Mouse (Mus musculus): Measurements from ENCODE around the gene Plch1. TPM values are rescaled to one million over a fixed set of nuclear protein-coding genes. Genes with fewer than 3 reads are reported as not detected.
A peak's percentile ranks its signal among the peaks of the same experiment; 100 is the strongest.

Gene Plch1
- polyA plus RNA-seq, 1 experiment from 2014 or later, result 1.5 TPM

- Histone ChIP-seq H3K9ac (replicated peaks; ENCODE audit: low read depth) (no peak overlapping the region), H3K4me3 (ENCODE audit: low read depth, low read length) (no peak overlapping the region), H3K27ac (ENCODE audit: low read length) (no peak overlapping the region), H3K9me3 (ENCODE audit: low read length) (no peaks in the 10 kb centered on the region), H3K36me3 (ENCODE audit: insufficient read depth, low read length) (no peaks in the 10 kb centered on the region), H3K4me2 (replicated peaks; ENCODE audit: low read depth, low read length) (no peak overlapping the region), H3K4me1 (ENCODE audit: insufficient read depth, low read depth, low read length) (no peaks in the 10 kb centered on the region), H3K27me3 (replicated peaks; ENCODE audit: insufficient read depth, low read length) (no peaks in the 10 kb centered on the region)
- no peak for ATAC-seq
- TF ChIP-seq CTCF (IDR thresholded peaks at IDR 0.05), result peak; percentile 66
- no peak for TF ChIP-seq EP300 (IDR thresholded peaks at IDR 0.05)
- WGBS, result 41% methylated on average over 1 of the region's 1 CpGs
- peak; percentile 53 for DNase-seq (ENCODE audit: low spot score)
Measured at GRCm38 (mm10) chr3:63868285-63868684, 31.0 kb downstream of the Plch1 start.

GRCm38 (mm10) chr3:63865069-63865468 lies 34.2 kb downstream of the Plch1 start:
- TF ChIP-seq CTCF (IDR thresholded peaks at IDR 0.05), result no peak
- no peak for TF ChIP-seq EP300 (IDR thresholded peaks at IDR 0.05)
- ATAC-seq (no peak), DNase-seq (ENCODE audit: low spot score) (no peak)
- no peaks in the 10 kb centered on the region for H3K4me1 ChIP-seq (ENCODE audit: insufficient read depth, low read depth, low read length)
- no peak overlapping the region for H3K4me2 ChIP-seq (replicated peaks; ENCODE audit: low read depth, low read length)
- no peak overlapping the region for H3K9ac ChIP-seq (replicated peaks; ENCODE audit: low read depth)
- H3K9me3 ChIP-seq (ENCODE audit: low read length), result no peaks in the 10 kb centered on the region
- 44% methylated on average over 2 of the region's 2 CpGs for WGBS
- no peak overlapping the region for H3K4me3 ChIP-seq (ENCODE audit: low read depth, low read length)
- no peak overlapping the region for H3K27ac ChIP-seq (ENCODE audit: low read length)
- H3K27me3 ChIP-seq (replicated peaks; ENCODE audit: insufficient read depth, low read length), result no peaks in the 10 kb centered on the region
- H3K36me3 ChIP-seq (ENCODE audit: insufficient read depth, low read length), result no peaks in the 10 kb centered on the region

- TF ChIP-seq EP300 (IDR thresholded peaks at IDR 0.05) (no peak), CTCF (IDR thresholded peaks at IDR 0.05) (no peak)
- H3K4me3 ChIP-seq (ENCODE audit: low read depth, low read length), result no peak overlapping the region
- H3K4me1 ChIP-seq (ENCODE audit: insufficient read depth, low read depth, low read length), result no peaks in the 10 kb centered on the region
- no peak overlapping the region for H3K4me2 ChIP-seq (replicated peaks; ENCODE audit: low read depth, low read length)
- H3K9ac ChIP-seq (replicated peaks; ENCODE audit: low read depth), result no peak overlapping the region
- H3K9me3 ChIP-seq (ENCODE audit: low read length), result no peaks in the 10 kb centered on the region
- no peaks in the 10 kb centered on the region for H3K27me3 ChIP-seq (replicated peaks; ENCODE audit: insufficient read depth, low read length)
- H3K27ac ChIP-seq (ENCODE audit: low read length), result no peak overlapping the region
- 70% methylated on average over 10 of the region's 10 CpGs for WGBS
- no peak for DNase-seq (ENCODE audit: low spot score)
- ATAC-seq, result no peak
- H3K36me3 ChIP-seq (ENCODE audit: insufficient read depth, low read length), result no peaks in the 10 kb centered on the region
Measured at GRCm38 (mm10) chr3:63862716-63863115, 36.6 kb downstream of the Plch1 start.

GRCm38 (mm10) chr3:63852828-63853227 lies 46.4 kb downstream of the Plch1 start:
- TF ChIP-seq CTCF (IDR thresholded peaks at IDR 0.05) (no peak), EP300 (IDR thresholded peaks at IDR 0.05) (no peak)
- H3K9me3 ChIP-seq (ENCODE audit: low read length), result no peaks in the 10 kb centered on the region
- H3K4me3 ChIP-seq (ENCODE audit: low read depth, low read length), result no peak overlapping the region
- 55% methylated on average over 5 of the region's 5 CpGs for WGBS
- DNase-seq (ENCODE audit: low spot score) (no peak), ATAC-seq (no peak)
- no peak overlapping the region for H3K27ac ChIP-seq (ENCODE audit: low read length)
- no peak overlapping the region for H3K9ac ChIP-seq (replicated peaks; ENCODE audit: low read depth)
- H3K4me1 ChIP-seq (ENCODE audit: insufficient read depth, low read depth, low read length), result no peaks in the 10 kb centered on the region
- no peaks in the 10 kb centered on the region for H3K27me3 ChIP-seq (replicated peaks; ENCODE audit: insufficient read depth, low read length)
- no peaks in the 10 kb centered on the region for H3K36me3 ChIP-seq (ENCODE audit: insufficient read depth, low read length)
- H3K4me2 ChIP-seq (replicated peaks; ENCODE audit: low read depth, low read length), result no peak overlapping the region

GRCm38 (mm10) chr3:63851125-63851698 lies 48.1 kb downstream of the Plch1 start:
- WGBS, result 47% methylated on average over 12 of the region's 12 CpGs

GRCm38 (mm10) chr3:63849765-63850346 lies 49.4 kb downstream of the Plch1 start:
- no peaks in the 10 kb centered on the region for H3K36me3 ChIP-seq (ENCODE audit: insufficient read depth, low read length)
- H3K4me3 ChIP-seq (ENCODE audit: low read depth, low read length), result no peak overlapping the region
- H3K4me1 ChIP-seq (ENCODE audit: insufficient read depth, low read depth, low read length), result no peaks in the 10 kb centered on the region
- no peak overlapping the region for H3K9ac ChIP-seq (replicated peaks; ENCODE audit: low read depth)
- no peak for DNase-seq (ENCODE audit: low spot score)
- TF ChIP-seq EP300 (IDR thresholded peaks at IDR 0.05), result no peak
- no peak for TF ChIP-seq CTCF (IDR thresholded peaks at IDR 0.05)
- H3K4me2 ChIP-seq (replicated peaks; ENCODE audit: low read depth, low read length), result no peak overlapping the region
- no peaks in the 10 kb centered on the region for H3K27me3 ChIP-seq (replicated peaks; ENCODE audit: insufficient read depth, low read length)
- no peaks in the 10 kb centered on the region for H3K9me3 ChIP-seq (ENCODE audit: low read length)
- no peak for ATAC-seq
- WGBS, result 36% methylated on average over 10 of the region's 10 CpGs
- H3K27ac ChIP-seq (ENCODE audit: low read length), result no peak overlapping the region

More at GRCm38 (mm10) chr3:63851125-63851698, 48.1 kb downstream of the Plch1 start:
- TF ChIP-seq CTCF (IDR thresholded peaks at IDR 0.05) (no peak), EP300 (IDR thresholded peaks at IDR 0.05) (no peak)
- H3K4me2 ChIP-seq (replicated peaks; ENCODE audit: low read depth, low read length), result no peak overlapping the region
- no peaks in the 10 kb centered on the region for H3K4me1 ChIP-seq (ENCODE audit: insufficient read depth, low read depth, low read length)
- H3K9ac ChIP-seq (replicated peaks; ENCODE audit: low read depth), result no peak overlapping the region
- H3K9me3 ChIP-seq (ENCODE audit: low read length), result no peaks in the 10 kb centered on the region
- H3K27ac ChIP-seq (ENCODE audit: low read length), result no peak overlapping the region
- H3K36me3 ChIP-seq (ENCODE audit: insufficient read depth, low read length), result no peaks in the 10 kb centered on the region
- H3K4me3 ChIP-seq (ENCODE audit: low read depth, low read length), result no peak overlapping the region
- H3K27me3 ChIP-seq (replicated peaks; ENCODE audit: insufficient read depth, low read length), result no peaks in the 10 kb centered on the region
- ATAC-seq (no peak), DNase-seq (ENCODE audit: low spot score) (no peak)
